Comparison of ENCODE assay signal across 23 mouse cellular contexts in the genomic region with DNA sequence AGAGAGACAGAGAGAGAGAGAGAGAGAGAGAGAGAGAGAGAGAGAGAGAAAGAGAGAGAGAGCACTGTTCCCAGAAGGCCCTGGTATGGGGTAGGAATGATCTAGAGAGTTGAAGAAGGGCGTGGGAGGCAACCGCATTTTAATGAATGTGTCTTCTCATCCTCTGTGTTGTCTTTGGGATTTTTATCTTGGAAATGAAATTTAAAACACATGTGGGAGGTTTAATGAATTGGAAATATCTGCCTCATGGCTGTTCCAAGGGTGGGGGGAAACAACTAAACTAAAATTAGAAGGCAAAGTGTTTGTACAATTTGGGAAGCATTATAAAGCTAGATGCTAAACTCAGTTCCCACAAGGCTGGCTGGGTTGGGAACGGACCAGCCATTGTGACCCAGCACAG.
DNase-seq lines count a peak whose midpoint lies in the region; ATAC-seq lines count a peak whose summit lies in the region.
"Had no signal": no experiment of that assay in that cellular context is flagged by ENCODE, and none has a peak within 500 bp of the region (broad histone marks: within the 10 kb centered on the region; RNA-seq: fewer than 3 reads in every experiment).

No protein-coding gene starts in this region.

- H3K4me1 ChIP-seq in hindbrain, embryonic 12.5 days, result no peaks in the 10 kb centered on the region
- H3K4me1 ChIP-seq: heart, embryonic 13.5 days; lung, embryonic 15.5 days; neural tube, embryonic 12.5 days had no signal

- ATAC-seq in hindbrain, embryonic 12.5 days (ENCODE audit: low FRiP score), result no peak
- ATAC-seq in cerebellum, adult (ENCODE audit: insufficient number of reproducible peaks, low FRiP score, low TSS enrichment), result no peak
- ATAC-seq: forebrain, embryonic 14.5 days had no signal

- H3K9ac ChIP-seq in hindbrain, embryonic 12.5 days, result no peak overlapping the region
- H3K9ac ChIP-seq: heart, embryonic 13.5 days; liver, embryonic 14.5 days; lung, embryonic 15.5 days; neural tube, embryonic 12.5 days had no signal

- 89% methylated on average over 3 of the region's 3 CpGs for WGBS in hindbrain, embryonic 12.5 days

- H3K27me3 ChIP-seq in hindbrain, embryonic 12.5 days, result no peaks in the 10 kb centered on the region
- H3K27me3 ChIP-seq: lung, embryonic 15.5 days; neural tube, embryonic 12.5 days had no signal

- DNase-seq in layer of hippocampus, adult 11-12 months (ENCODE audit: low spot score), result peak; percentile 17
- DNase-seq in layer of hippocampus, postnatal 10 days (ENCODE audit: low spot score in 2 of 2), result no peak
- peak; percentile 76 for DNase-seq in brain, adult 2 months (ENCODE audit: low read depth, low spot score)
- peak; percentile 8 to 10 for DNase-seq in layer of hippocampus, postnatal 36 days
- DNase-seq in right cerebral cortex, postnatal 25 days, result peak; percentile 8
- DNase-seq: adrenal gland, postnatal 10 days; cerebellum, adult 8-10 months; gastrocnemius, postnatal 36 days; heart, adult 2 months; heart, postnatal 14 days; kidney, adult 18-20 months; kidney, postnatal 4 days; lung, postnatal 4 days; midbrain, embryonic 14.5 days; retina, postnatal 1 day; thymus, postnatal 36 days had no signal

- H3K36me3 ChIP-seq in hindbrain, embryonic 12.5 days, result no peaks in the 10 kb centered on the region
- H3K36me3 ChIP-seq: heart, embryonic 13.5 days; lung, embryonic 15.5 days; neural tube, embryonic 12.5 days had no signal

- no peak overlapping the region for H3K4me2 ChIP-seq in hindbrain, embryonic 12.5 days (replicated peaks)
- H3K4me2 ChIP-seq: heart, embryonic 13.5 days; lung, embryonic 15.5 days; neural tube, embryonic 12.5 days had no signal

- H3K9me3 ChIP-seq in hindbrain, embryonic 12.5 days (replicated peaks), result no peaks in the 10 kb centered on the region
- H3K9me3 ChIP-seq: heart, embryonic 13.5 days; lung, embryonic 15.5 days; neural tube, embryonic 12.5 days had no signal

- H3K4me3 ChIP-seq in hindbrain, embryonic 12.5 days, result no peak overlapping the region
- H3K4me3 ChIP-seq: heart, adult 2 months; heart, embryonic 13.5 days; lung, embryonic 15.5 days; neural tube, embryonic 12.5 days had no signal

- no peak overlapping the region for H3K27ac ChIP-seq in hindbrain, embryonic 12.5 days
- H3K27ac ChIP-seq: heart, adult 2 months; heart, embryonic 13.5 days; liver, embryonic 14.5 days; lung, embryonic 15.5 days; neural tube, embryonic 12.5 days had no signal

Comparison
In these comparisons a context has a peak if more than half of its experiments do, and no peak if none do; other contexts are left out.
1. DNase-seq: peak in layer of hippocampus, adult 11-12 months (single experiment), brain, adult 2 months (single experiment), layer of hippocampus, postnatal 36 days (2 of 2) and right cerebral cortex, postnatal 25 days (single experiment); none in layer of hippocampus, postnatal 10 days (0 of 2).